Mouse (Mus musculus) spleen, adult 2 months (tissue): ENCODE data around the gene Mgl2.

Experiments
- CTCF ChIP-seq: fragments of 200-500 bp; IDR thresholded peaks from 2 replicates; pipeline ENCODE4 v1.5.1; 2011; ENCODE audit warnings: mild to moderate bottlenecking, inconsistent platforms; ENCODE audit not compliant: insufficient read depth, insufficient read length, insufficient replicate concordance; ENCODE audit errors: extremely low read depth
- POLR2A ChIP-seq: fragments of 200-500 bp; IDR thresholded peaks from 2 replicates; pipeline ENCODE4 v1.6.1; 2011; ENCODE audit warnings: low read depth, low read length, inconsistent platforms

GRCm38 (mm10) chr11:70114562-70114961 is 15.6 kb upstream of the Mgl2 start:
- no peak for TF ChIP-seq POLR2A
- TF ChIP-seq CTCF, result no peak
